9 mouse cellular contexts compared by ENCODE assay signal in genomic region chr5:91517077-91517476, GRCm38 (mm10). TPM values are rescaled to one million over a fixed set of nuclear protein-coding genes. Genes with fewer than 3 reads are reported as not detected.
DNase-seq lines count a peak whose midpoint lies in the region; ATAC-seq and TF ChIP-seq lines count a peak whose summit lies in the region.
"Had no signal": no experiment of that assay in that cellular context is flagged by ENCODE, and none has a peak within 500 bp of the region (broad histone marks: within the 10 kb centered on the region; RNA-seq: fewer than 3 reads in every experiment).

No protein-coding gene starts in this region.

- peak overlapping the region; percentile 80; the same call in 1 of the 2 replicates for H3K4me2 ChIP-seq in kidney, postnatal 0 days (ENCODE audit: low read length)
- H3K4me2 ChIP-seq in forebrain, embryonic 11.5 days (ENCODE audit: low read depth, low read length, severe bottlenecking) = peak overlapping the region; percentile 92; the same call in 1 of the 2 replicates
- peak overlapping the region; percentile 87; the same call in 1 of the 2 replicates for H3K4me2 ChIP-seq in limb, embryonic 11.5 days (ENCODE audit: low read depth, severe bottlenecking)
- peak overlapping the region; percentile 96 for H3K4me2 ChIP-seq in neural tube, embryonic 13.5 days

- H3K27ac ChIP-seq in kidney, postnatal 0 days = no peak overlapping the region
- H3K27ac ChIP-seq in forebrain, embryonic 11.5 days (ENCODE audit: low read depth, low read length) = no peak overlapping the region
- no peak overlapping the region for H3K27ac ChIP-seq in limb, embryonic 11.5 days (replicated peaks; ENCODE audit: low read depth, low read length)
- H3K27ac ChIP-seq in neural tube, embryonic 13.5 days (replicated peaks) = no peak overlapping the region
- H3K27ac ChIP-seq: liver, embryonic 14.5 days had no signal

- WGBS in kidney, postnatal 0 days = 17% methylated on average over 6 of the region's 6 CpGs
- WGBS in forebrain, embryonic 11.5 days = 19% methylated on average over 6 of the region's 6 CpGs
- 18% methylated on average over 6 of the region's 6 CpGs for WGBS in limb, embryonic 11.5 days
- WGBS in neural tube, embryonic 13.5 days = 21% methylated on average over 6 of the region's 6 CpGs

- peaks cover 4% of the 10 kb centered on the region; the same call in 1 of the 2 replicates for H3K4me1 ChIP-seq in kidney, postnatal 0 days (replicated peaks; ENCODE audit: insufficient read depth, low read length)
- H3K4me1 ChIP-seq in forebrain, embryonic 11.5 days (replicated peaks; ENCODE audit: control insufficient read depth, insufficient read depth, low read length) = peaks cover 8% of the 10 kb centered on the region; the same call in 1 of the 2 replicates
- peaks cover 8% of the 10 kb centered on the region for H3K4me1 ChIP-seq in limb, embryonic 11.5 days (ENCODE audit: control insufficient read depth, insufficient read depth, low read length)
- H3K4me1 ChIP-seq in neural tube, embryonic 13.5 days (replicated peaks) = peaks cover 25% of the 10 kb centered on the region

- H3K36me3 ChIP-seq in kidney, postnatal 0 days (ENCODE audit: insufficient read depth, low read length) = no peaks in the 10 kb centered on the region
- H3K36me3 ChIP-seq in forebrain, embryonic 11.5 days (ENCODE audit: control insufficient read depth, insufficient read depth, low read length) = no peaks in the 10 kb centered on the region
- H3K36me3 ChIP-seq in limb, embryonic 11.5 days (ENCODE audit: control insufficient read depth, insufficient read depth, low read length) = no peaks in the 10 kb centered on the region
- no peaks in the 10 kb centered on the region for H3K36me3 ChIP-seq in neural tube, embryonic 13.5 days

- H3K9me3 ChIP-seq in kidney, postnatal 0 days (replicated peaks; ENCODE audit: low read length) = no peaks in the 10 kb centered on the region
- no peaks in the 10 kb centered on the region for H3K9me3 ChIP-seq in forebrain, embryonic 11.5 days (ENCODE audit: control insufficient read depth, low read length)
- no peaks in the 10 kb centered on the region for H3K9me3 ChIP-seq in limb, embryonic 11.5 days (ENCODE audit: control insufficient read depth, low read length)
- no peaks in the 10 kb centered on the region for H3K9me3 ChIP-seq in neural tube, embryonic 13.5 days

- no peak overlapping the region for H3K9ac ChIP-seq in kidney, postnatal 0 days (ENCODE audit: low read depth, low read length)
- no peak overlapping the region for H3K9ac ChIP-seq in forebrain, embryonic 11.5 days (ENCODE audit: low read length)
- no peak overlapping the region for H3K9ac ChIP-seq in limb, embryonic 11.5 days (ENCODE audit: low read length)
- H3K9ac ChIP-seq in neural tube, embryonic 13.5 days = peak overlapping the region; percentile 74
- H3K9ac ChIP-seq: liver, embryonic 14.5 days had no signal

- no peaks in the 10 kb centered on the region for H3K27me3 ChIP-seq in kidney, postnatal 0 days (ENCODE audit: insufficient read depth, low read length)
- peaks cover 8% of the 10 kb centered on the region; the same call in 1 of the 2 replicates for H3K27me3 ChIP-seq in forebrain, embryonic 11.5 days (ENCODE audit: control insufficient read depth, insufficient read depth, low read length)
- H3K27me3 ChIP-seq in limb, embryonic 11.5 days (ENCODE audit: control insufficient read depth, insufficient read depth, low read length) = peaks cover 9% of the 10 kb centered on the region
- peaks cover 15% of the 10 kb centered on the region for H3K27me3 ChIP-seq in neural tube, embryonic 13.5 days

- no peak overlapping the region for H3K4me3 ChIP-seq in kidney, postnatal 0 days (replicated peaks; ENCODE audit: low read depth, low read length)
- peak overlapping the region; percentile 42; the same call in 1 of the 2 replicates for H3K4me3 ChIP-seq in forebrain, embryonic 11.5 days (ENCODE audit: low read depth, low read length)
- peak overlapping the region; percentile 43 for H3K4me3 ChIP-seq in limb, embryonic 11.5 days (ENCODE audit: low read depth, low read length)
- H3K4me3 ChIP-seq in neural tube, embryonic 13.5 days = peak overlapping the region; percentile 56

- no peak for DNase-seq in kidney, postnatal 0 days (ENCODE audit: low spot score)
- no peak for DNase-seq in kidney, adult 11 months
- no peak for DNase-seq in forebrain, embryonic 11.5 days (ENCODE audit: low spot score)
- no peak for DNase-seq in limb, embryonic 11.5 days (ENCODE audit: low spot score)
- DNase-seq in ovary, postnatal 14 days (ENCODE audit: low spot score) = no peak
- no peak for DNase-seq in layer of hippocampus, adult 9-10 months (ENCODE audit: low spot score)

- no peak for TF ChIP-seq CTCF in kidney, postnatal 0 days (IDR thresholded peaks at IDR 0.05; ENCODE audit: low read depth)

- ATAC-seq in kidney, postnatal 0 days (replicated peaks; ENCODE audit: low FRiP score, low read depth) = no peak
- ATAC-seq in forebrain, embryonic 11.5 days (replicated peaks; ENCODE audit: low FRiP score) = peak; percentile 8; the same call in 1 of the 2 replicates
- ATAC-seq in limb, embryonic 11.5 days (ENCODE audit: insufficient number of reproducible peaks, low FRiP score, low TSS enrichment, low read depth) = no peak
- ATAC-seq in neural tube, embryonic 13.5 days (ENCODE audit: low read depth) = no peak
- no peak for ATAC-seq in inflammation-experienced regulatory T-cells, adult 6 months

RNA-seq across cellular contexts. Expression of gene Parm1, which starts 0.3 kb away (rescaled TPM):
- polyA plus RNA-seq in kidney, postnatal 0 days (2015; fragmentation: Nextera tagmentation; extraction: Ambion mirVana) = 8.5 and 9.4 TPM in 2 replicates
- polyA plus RNA-seq in forebrain, embryonic 11.5 days (2014; fragmentation: Nextera tagmentation; extraction: Ambion mirVana) = 12.1 and 13.9 TPM in 2 replicates
- 8.1 and 8.7 TPM in 2 replicates for polyA plus RNA-seq in limb, embryonic 11.5 days (2014; fragmentation: Nextera tagmentation; extraction: Ambion mirVana)
- polyA plus RNA-seq in neural tube, embryonic 13.5 days (2015; fragmentation: Nextera tagmentation; extraction: Ambion mirVana) = 7.1 and 8.7 TPM in 2 replicates
- polyA plus RNA-seq in inflammation-experienced regulatory T-cells, adult 6 months (2017; shearing (Covaris generic)) = under 1 TPM in 1 of 3 experiments, not detected in 2; 0.07 TPM
